Mouse (Mus musculus): ENCODE results near the gene Xirp2. TPM values are rescaled to one million over a fixed set of nuclear protein-coding genes. Genes with fewer than 3 reads are reported as not detected.
"Not testable (repeated sequence)": the region's sequence is repeated elsewhere in the genome, so short reads cannot be mapped to it uniquely, and the experiment has no call there.

Gene Xirp2
- not detected in 2 replicates for polyA plus RNA-seq (2014; fragmentation: Nextera tagmentation; extraction: Ambion mirVana)

DNA sequence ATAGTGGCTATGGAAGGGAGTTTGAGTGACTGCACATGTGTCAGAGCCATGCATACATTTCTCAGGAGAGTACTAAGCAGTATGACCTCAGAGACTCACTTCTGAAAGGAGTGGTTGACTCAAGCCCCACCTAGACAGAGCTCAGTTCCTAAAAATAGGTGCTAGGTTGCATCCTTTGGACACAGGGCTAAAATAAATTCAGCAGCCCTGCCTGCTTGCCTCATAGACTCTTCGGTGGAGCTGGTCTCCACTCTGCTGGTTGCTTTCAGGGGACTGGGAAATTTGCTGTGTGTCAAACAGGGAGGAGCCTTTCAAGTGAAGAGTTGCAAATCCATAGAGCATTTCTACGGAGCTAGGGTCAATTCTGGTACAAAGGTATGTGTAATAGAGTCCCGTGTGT is at the start of gene Xirp2:
Gene Xirp2 (plus strand): TSS at position 223 of the 400 bp plus-strand sequence.
- Histone ChIP-seq H3K4me3 (ENCODE audit: low read depth, low read length) (no peak within 1 kb of the TSS), H3K36me3 (ENCODE audit: control insufficient read depth, insufficient read depth, low read length) (no peaks in the 10 kb centered on the region), H3K4me1 (replicated peaks; ENCODE audit: control insufficient read depth, insufficient read depth, low read length) (no peaks in the 10 kb centered on the region), H3K9ac (ENCODE audit: low read length) (no peak within 1 kb of the TSS), H3K27me3 (replicated peaks; ENCODE audit: control insufficient read depth, insufficient read depth, low read length) (no peaks in the 10 kb centered on the region), H3K4me2 (ENCODE audit: low read length) (no peak within 1 kb of the TSS), H3K9me3 (ENCODE audit: control insufficient read depth, low read length) (no peaks in the 10 kb centered on the region), H3K27ac (ENCODE audit: low read depth) (no peak within 1 kb of the TSS)
- ATAC-seq (replicated peaks; ENCODE audit: low FRiP score, low TSS enrichment, low read depth) (no peak), DNase-seq (ENCODE audit: low spot score) (no peak)
- WGBS, result 63% methylated on average over 3 of the region's 3 CpGs

GRCm38 (mm10) chr2:67413425-67413824 is 32.4 kb upstream of the Xirp2 start, which contains the start of gene Gm21830:
TSS of gene Gm21830 (plus strand) at chr2:67413725.
- not testable (repeated sequence) for H3K27me3 ChIP-seq (replicated peaks; ENCODE audit: control insufficient read depth, insufficient read depth, low read length); H3K36me3 ChIP-seq (ENCODE audit: control insufficient read depth, insufficient read depth, low read length); H3K27ac ChIP-seq (ENCODE audit: low read depth); DNase-seq (ENCODE audit: low spot score); H3K4me2 ChIP-seq (ENCODE audit: low read length); H3K9ac ChIP-seq (ENCODE audit: low read length); H3K4me1 ChIP-seq (replicated peaks; ENCODE audit: control insufficient read depth, insufficient read depth, low read length); H3K4me3 ChIP-seq (ENCODE audit: low read depth, low read length); H3K9me3 ChIP-seq (ENCODE audit: control insufficient read depth, low read length); ATAC-seq (replicated peaks; ENCODE audit: low FRiP score, low TSS enrichment, low read depth)
- WGBS, result no CpG with 5 or more reads among the region's 1 CpGs

GRCm38 (mm10) chr2:67420853-67421252 is 24.9 kb upstream of the Xirp2 start:
- Histone ChIP-seq H3K27ac (ENCODE audit: low read depth) (no peak overlapping the region), H3K4me1 (replicated peaks; ENCODE audit: control insufficient read depth, insufficient read depth, low read length) (no peaks in the 10 kb centered on the region), H3K4me2 (ENCODE audit: low read length) (no peak overlapping the region), H3K9ac (ENCODE audit: low read length) (no peak overlapping the region), H3K9me3 (ENCODE audit: control insufficient read depth, low read length) (no peaks in the 10 kb centered on the region), H3K27me3 (replicated peaks; ENCODE audit: control insufficient read depth, insufficient read depth, low read length) (no peaks in the 10 kb centered on the region), H3K36me3 (ENCODE audit: control insufficient read depth, insufficient read depth, low read length) (no peaks in the 10 kb centered on the region), H3K4me3 (ENCODE audit: low read depth, low read length) (no peak overlapping the region)
- DNase-seq (ENCODE audit: low spot score) (no peak), ATAC-seq (replicated peaks; ENCODE audit: low FRiP score, low TSS enrichment, low read depth) (no peak)

GRCm38 (mm10) chr2:67422799-67423198 is 23.0 kb upstream of the Xirp2 start:
- H3K9me3 ChIP-seq (ENCODE audit: control insufficient read depth, low read length), result no peaks in the 10 kb centered on the region
- H3K9ac ChIP-seq (ENCODE audit: low read length), result no peak overlapping the region
- ATAC-seq (replicated peaks; ENCODE audit: low FRiP score, low TSS enrichment, low read depth), result no peak
- H3K4me1 ChIP-seq (replicated peaks; ENCODE audit: control insufficient read depth, insufficient read depth, low read length), result no peaks in the 10 kb centered on the region
- no peak overlapping the region for H3K27ac ChIP-seq (ENCODE audit: low read depth)
- DNase-seq (ENCODE audit: low spot score), result no peak
- WGBS, result 82% methylated on average over 1 of the region's 1 CpGs
- H3K4me3 ChIP-seq (ENCODE audit: low read depth, low read length), result no peak overlapping the region
- no peak overlapping the region for H3K4me2 ChIP-seq (ENCODE audit: low read length)
- H3K36me3 ChIP-seq (ENCODE audit: control insufficient read depth, insufficient read depth, low read length), result no peaks in the 10 kb centered on the region
- no peaks in the 10 kb centered on the region for H3K27me3 ChIP-seq (replicated peaks; ENCODE audit: control insufficient read depth, insufficient read depth, low read length)

DNA sequence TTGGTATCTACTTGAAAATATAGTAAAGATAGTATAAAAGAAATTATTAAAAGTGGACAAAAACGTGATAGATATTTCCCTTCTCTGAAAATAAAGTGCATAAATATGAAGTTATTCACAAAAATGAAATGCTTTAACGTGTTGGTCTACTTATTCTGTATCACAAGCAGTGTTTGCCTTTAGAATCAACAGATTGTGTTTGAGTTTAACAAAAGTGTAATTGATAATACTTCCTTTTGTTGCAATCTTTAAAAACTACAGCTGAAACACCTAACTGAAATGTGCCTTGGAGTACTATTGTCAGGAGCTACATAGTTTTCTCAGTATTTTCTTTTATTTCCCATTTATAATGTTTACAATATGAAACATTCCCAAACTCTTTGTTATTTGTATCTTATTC is 12.7 kb upstream of the Xirp2 start, which contains the start of gene Gm26727:
Gene Gm26727 (minus strand): TSS at position 101 of the 400 bp plus-strand sequence.
- DNase-seq (ENCODE audit: low spot score), result no peak
- Histone ChIP-seq H3K9me3 (ENCODE audit: control insufficient read depth, low read length) (no peaks in the 10 kb centered on the region), H3K27me3 (replicated peaks; ENCODE audit: control insufficient read depth, insufficient read depth, low read length) (no peaks in the 10 kb centered on the region), H3K4me2 (ENCODE audit: low read length) (no peak within 1 kb of the TSS), H3K9ac (ENCODE audit: low read length) (no peak within 1 kb of the TSS), H3K4me1 (replicated peaks; ENCODE audit: control insufficient read depth, insufficient read depth, low read length) (no peaks in the 10 kb centered on the region), H3K4me3 (ENCODE audit: low read depth, low read length) (no peak within 1 kb of the TSS), H3K36me3 (ENCODE audit: control insufficient read depth, insufficient read depth, low read length) (no peaks in the 10 kb centered on the region), H3K27ac (ENCODE audit: low read depth) (no peak within 1 kb of the TSS)
- 60% methylated on average over 2 of the region's 2 CpGs for WGBS
- ATAC-seq (replicated peaks; ENCODE audit: low FRiP score, low TSS enrichment, low read depth), result no peak

DNA sequence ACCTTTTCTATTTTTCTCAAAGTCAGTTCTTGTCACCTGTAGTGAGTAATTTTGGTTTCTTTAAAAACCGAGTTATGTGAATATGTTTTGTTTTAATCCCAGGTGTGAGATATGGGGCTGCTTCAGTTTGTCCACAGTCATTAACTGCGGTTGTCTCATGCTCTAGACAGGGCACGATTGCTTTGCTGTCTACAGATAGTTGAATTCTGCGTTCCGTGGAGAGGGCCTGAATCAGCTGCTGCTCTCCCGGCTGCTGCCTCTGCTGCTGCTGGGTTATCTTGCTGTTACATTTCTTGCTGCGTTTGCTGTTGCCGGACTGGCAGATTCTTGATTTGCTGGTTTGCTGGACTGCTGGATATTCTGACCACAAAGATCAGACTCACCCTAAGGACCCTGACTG is 7.5 kb upstream of the Xirp2 start:
- H3K36me3 ChIP-seq (ENCODE audit: control insufficient read depth, insufficient read depth, low read length), result no peaks in the 10 kb centered on the region
- no peaks in the 10 kb centered on the region for H3K4me1 ChIP-seq (replicated peaks; ENCODE audit: control insufficient read depth, insufficient read depth, low read length)
- H3K27ac ChIP-seq (ENCODE audit: low read depth), result no peak overlapping the region
- no peak overlapping the region for H3K4me3 ChIP-seq (ENCODE audit: low read depth, low read length)
- H3K9ac ChIP-seq (ENCODE audit: low read length), result no peak overlapping the region
- 80% methylated on average over 8 of the region's 8 CpGs for WGBS
- H3K9me3 ChIP-seq (ENCODE audit: control insufficient read depth, low read length), result no peaks in the 10 kb centered on the region
- no peak for DNase-seq (ENCODE audit: low spot score)
- no peak overlapping the region for H3K4me2 ChIP-seq (ENCODE audit: low read length)
- ATAC-seq (replicated peaks; ENCODE audit: low FRiP score, low TSS enrichment, low read depth), result no peak
- no peaks in the 10 kb centered on the region for H3K27me3 ChIP-seq (replicated peaks; ENCODE audit: control insufficient read depth, insufficient read depth, low read length)

DNA sequence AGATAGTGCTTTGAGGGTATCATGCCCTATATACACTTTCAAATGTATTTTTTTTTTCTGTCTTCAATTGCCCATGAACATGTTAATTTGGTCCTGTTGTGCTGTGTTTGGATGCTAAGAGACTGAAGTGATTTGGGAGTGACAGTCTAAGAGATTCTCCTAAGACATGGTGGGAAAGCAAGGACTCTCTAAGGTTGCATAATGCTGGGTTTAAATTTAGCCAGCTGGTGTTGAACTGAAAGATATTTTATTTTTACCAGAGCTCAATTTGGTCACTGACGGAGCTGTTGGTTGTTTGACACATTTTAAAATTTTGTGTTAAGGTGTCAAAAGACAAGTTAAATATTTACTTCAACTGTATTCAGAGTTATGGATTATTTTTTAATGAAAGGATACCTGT is 970 bp downstream of the Xirp2 start:
- DNase-seq (ENCODE audit: low spot score), result no peak
- H3K9me3 ChIP-seq (ENCODE audit: control insufficient read depth, low read length), result no peaks in the 10 kb centered on the region

DNA sequence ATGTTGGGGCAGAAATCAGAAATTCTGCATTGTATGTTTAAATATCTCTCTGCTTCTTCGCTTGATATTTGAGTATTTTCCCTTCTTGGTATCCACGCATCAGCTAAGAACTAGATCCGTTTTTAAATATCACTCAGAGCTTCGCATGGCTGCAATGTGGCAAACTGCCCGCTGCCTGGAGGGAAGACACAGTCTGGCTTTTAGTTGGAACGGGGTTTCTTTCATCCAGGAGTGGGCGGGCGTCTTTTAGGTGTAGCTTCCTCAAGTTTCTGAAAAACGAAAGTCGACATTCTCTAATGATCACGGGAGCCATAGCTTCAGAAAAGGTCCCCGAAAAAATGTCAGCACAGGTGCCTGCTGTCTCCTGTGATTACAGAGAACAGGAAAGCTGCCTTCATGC is 1.4 kb downstream of the Xirp2 start:
- WGBS, result 65% methylated on average over 12 of the region's 12 CpGs
- Histone ChIP-seq H3K9ac (ENCODE audit: low read length) (no peak overlapping the region), H3K27ac (ENCODE audit: low read depth) (no peak overlapping the region), H3K36me3 (ENCODE audit: control insufficient read depth, insufficient read depth, low read length) (no peaks in the 10 kb centered on the region), H3K27me3 (replicated peaks; ENCODE audit: control insufficient read depth, insufficient read depth, low read length) (no peaks in the 10 kb centered on the region), H3K9me3 (ENCODE audit: control insufficient read depth, low read length) (no peaks in the 10 kb centered on the region), H3K4me2 (ENCODE audit: low read length) (no peak overlapping the region), H3K4me3 (ENCODE audit: low read depth, low read length) (no peak overlapping the region), H3K4me1 (replicated peaks; ENCODE audit: control insufficient read depth, insufficient read depth, low read length) (no peaks in the 10 kb centered on the region)
- no peak for ATAC-seq (replicated peaks; ENCODE audit: low FRiP score, low TSS enrichment, low read depth)
- no peak for DNase-seq (ENCODE audit: low spot score)

More for the DNA sequence above, 970 bp downstream of the Xirp2 start:
- Histone ChIP-seq H3K27me3 (replicated peaks; ENCODE audit: control insufficient read depth, insufficient read depth, low read length) (no peaks in the 10 kb centered on the region), H3K27ac (ENCODE audit: low read depth) (no peak overlapping the region), H3K4me3 (ENCODE audit: low read depth, low read length) (no peak overlapping the region), H3K4me2 (ENCODE audit: low read length) (no peak overlapping the region), H3K4me1 (replicated peaks; ENCODE audit: control insufficient read depth, insufficient read depth, low read length) (no peaks in the 10 kb centered on the region), H3K36me3 (ENCODE audit: control insufficient read depth, insufficient read depth, low read length) (no peaks in the 10 kb centered on the region), H3K9ac (ENCODE audit: low read length) (no peak overlapping the region)
- WGBS, result 68% methylated on average over 1 of the region's 1 CpGs
- no peak for ATAC-seq (replicated peaks; ENCODE audit: low FRiP score, low TSS enrichment, low read depth)

GRCm38 (mm10) chr2:67460857-67461256 is 15.1 kb downstream of the Xirp2 start:
- H3K9me3 ChIP-seq (ENCODE audit: control insufficient read depth, low read length), result no peaks in the 10 kb centered on the region
- H3K9ac ChIP-seq (ENCODE audit: low read length), result no peak overlapping the region
- H3K36me3 ChIP-seq (ENCODE audit: control insufficient read depth, insufficient read depth, low read length), result no peaks in the 10 kb centered on the region
- DNase-seq (ENCODE audit: low spot score) (no peak), ATAC-seq (replicated peaks; ENCODE audit: low FRiP score, low TSS enrichment, low read depth) (no peak)
- H3K4me1 ChIP-seq (replicated peaks; ENCODE audit: control insufficient read depth, insufficient read depth, low read length), result no peaks in the 10 kb centered on the region
- no peaks in the 10 kb centered on the region for H3K27me3 ChIP-seq (replicated peaks; ENCODE audit: control insufficient read depth, insufficient read depth, low read length)
- no peak overlapping the region for H3K27ac ChIP-seq (ENCODE audit: low read depth)
- H3K4me3 ChIP-seq (ENCODE audit: low read depth, low read length), result no peak overlapping the region
- no peak overlapping the region for H3K4me2 ChIP-seq (ENCODE audit: low read length)
- WGBS, result 82% methylated on average over 3 of the region's 3 CpGs
